Mouse (Mus musculus) forebrain, embryonic 12.5 days (tissue): ENCODE data around the gene Amdhd1. TPM values are rescaled to one million over a fixed set of nuclear protein-coding genes. Genes with fewer than 3 reads are reported as not detected.

Experiments used
- ATAC-seq: fragments of 200-750 bp; cut with Nextera tagmentation; 2 replicates; pipeline ENCODE4 v1.8.0; 2017; ENCODE audit warnings: moderate TSS enrichment; ENCODE audit not compliant: low FRiP score
- H3K27ac ChIP-seq: fragments of 300-500 bp; sonication (generic); 2 replicates; pipeline ENCODE4 v1.5.1; 2016; ENCODE audit warnings: mild to moderate bottlenecking
- H3K27me3 ChIP-seq: fragments of 300-500 bp; sonication (generic); 2 replicates; pipeline ENCODE4 v1.6.1; 2016; ENCODE audit warnings: mild to moderate bottlenecking
- H3K36me3 ChIP-seq: fragments of 300-500 bp; sonication (generic); replicated peaks from 2 replicates; pipeline ENCODE4 v1.6.1; 2016; ENCODE audit warnings: mild to moderate bottlenecking
- H3K4me1 ChIP-seq: fragments of 300-500 bp; sonication (generic); 2 replicates; pipeline ENCODE4 v1.6.1; 2016
- H3K4me2 ChIP-seq: fragments of 300-500 bp; sonication (generic); 2 replicates; pipeline ENCODE4 v1.6.1; 2016; ENCODE audit warnings: mild to moderate bottlenecking, moderate library complexity
- H3K4me3 ChIP-seq: fragments of 300-500 bp; sonication (generic); replicated peaks from 2 replicates; pipeline ENCODE4 v1.5.1; 2016; ENCODE audit warnings: mild to moderate bottlenecking
- H3K9ac ChIP-seq: fragments of 300-500 bp; sonication (generic); 2 replicates; pipeline ENCODE4 v1.6.1; 2016; ENCODE audit warnings: mild to moderate bottlenecking
- H3K9me3 ChIP-seq: fragments of 300-500 bp; sonication (generic); 2 replicates; pipeline ENCODE4 v1.6.1; 2016
- WGBS: fragments of 180-500 bp; shearing (Covaris S2); methylation state at CpG from one replicate; pipeline ENCODE4 v1.1.7; 2016; 5-methylcytosine and 5-hydroxymethylcytosine counted together
- polyA plus RNA-seq: library from polyadenylated mRNA; unstranded; fragments of >200 nt; fragmentation: Nextera tagmentation; extraction: Ambion mirVana; gene quantifications from 2 replicates; pipeline ENCODE4 v1.2.1, GENCODE M21; 2016

Amdhd1 gene
- polyA plus RNA-seq = 0.08 and 0.21 TPM in 2 replicates

DNA sequence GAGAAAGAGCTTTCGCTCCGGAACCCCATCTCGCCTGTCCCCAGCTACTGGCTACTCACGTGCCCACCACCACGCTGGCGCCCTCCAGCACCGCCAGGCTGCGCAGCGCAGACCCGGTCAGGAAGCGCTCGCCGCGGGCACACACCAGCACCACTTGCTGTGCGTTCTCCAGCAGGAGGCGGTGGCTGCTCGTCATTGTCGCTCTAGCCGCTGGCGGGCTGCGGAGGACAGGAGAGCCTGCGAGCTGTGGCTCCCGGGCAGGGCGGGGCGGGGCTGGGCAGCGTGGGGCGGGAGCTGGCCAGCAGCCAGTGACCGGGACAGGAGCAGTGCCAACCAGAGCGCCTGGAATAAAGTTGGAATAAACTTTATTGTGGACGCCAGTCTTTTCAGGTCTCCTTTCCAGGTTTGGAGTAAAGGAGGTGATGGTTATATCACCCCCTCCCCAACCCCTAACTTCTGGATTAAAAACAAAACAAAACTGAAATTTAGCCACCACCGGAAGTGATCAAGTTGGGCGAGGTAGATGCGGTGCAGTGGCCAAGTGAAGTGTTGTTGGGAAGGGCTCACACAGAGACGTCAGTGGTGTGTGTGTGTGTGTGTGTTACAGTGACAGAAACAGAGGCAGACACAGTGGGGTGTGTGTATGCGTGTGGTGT is at the start of gene Amdhd1:
TSS of gene Amdhd1 (minus strand) at position 259 of the 656 bp plus-strand sequence.
- H3K27ac ChIP-seq = no peak within 1 kb of the TSS
- peaks cover 15% of the 10 kb centered on the region for H3K4me1 ChIP-seq
- peaks cover 23% of the 10 kb centered on the region for H3K27me3 ChIP-seq
- WGBS = 5% methylated on average over 34 of the region's 35 CpGs
- H3K4me3 ChIP-seq = peak within 1 kb of the TSS; percentile 40
- peak within 1 kb of the TSS; percentile 77 for H3K4me2 ChIP-seq
- no peaks in the 10 kb centered on the region for H3K36me3 ChIP-seq
- H3K9me3 ChIP-seq = no peaks in the 10 kb centered on the region
- H3K9ac ChIP-seq = peak within 1 kb of the TSS; percentile 50
- ATAC-seq = peak; percentile 93

DNA sequence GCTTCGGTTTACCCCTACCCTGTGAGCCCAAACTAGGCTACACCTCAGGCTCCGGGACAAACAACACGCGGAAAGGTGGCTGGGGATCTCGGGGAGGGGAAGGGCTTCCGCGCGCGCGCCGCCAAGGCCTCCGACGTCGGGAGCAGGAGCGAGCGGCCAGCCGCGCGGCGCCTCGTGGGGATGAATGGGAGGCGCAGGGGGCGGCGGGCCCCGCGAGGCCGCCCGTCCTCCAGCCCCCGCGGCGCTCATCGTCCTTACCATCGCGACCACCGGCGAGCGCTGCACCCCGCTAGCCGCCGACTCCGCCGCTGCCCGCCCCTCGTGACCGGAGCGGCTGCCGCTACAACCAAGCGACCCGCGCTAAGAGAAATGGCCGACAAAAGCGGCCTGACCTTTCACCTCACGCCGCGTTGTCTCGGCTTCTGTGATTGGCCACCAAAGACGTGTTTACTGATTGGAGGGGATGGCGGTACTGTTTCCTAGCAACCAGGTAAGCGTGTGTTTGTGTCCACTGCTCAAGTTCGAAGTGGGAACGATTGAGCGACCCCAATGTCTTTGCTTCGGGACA is 49.5 kb upstream of the Amdhd1 start, which contains the start of gene Snrpf:
TSS of gene Snrpf (minus strand) at position 426 of the 568 bp plus-strand sequence.
- no peaks in the 10 kb centered on the region for H3K9me3 ChIP-seq
- H3K9ac ChIP-seq = peak within 1 kb of the TSS; percentile 87
- H3K36me3 ChIP-seq = peaks cover 34% of the 10 kb centered on the region
- peak within 1 kb of the TSS; percentile 89 for H3K4me2 ChIP-seq
- WGBS = under 1% methylated on average over 61 of the region's 63 CpGs
- peak within 1 kb of the TSS; percentile 83 for H3K4me3 ChIP-seq
- peak within 1 kb of the TSS; percentile 84 for H3K27ac ChIP-seq
- peak; percentile 93 for ATAC-seq
- no peaks in the 10 kb centered on the region for H3K27me3 ChIP-seq
- H3K4me1 ChIP-seq = peaks cover 19% of the 10 kb centered on the region

DNA sequence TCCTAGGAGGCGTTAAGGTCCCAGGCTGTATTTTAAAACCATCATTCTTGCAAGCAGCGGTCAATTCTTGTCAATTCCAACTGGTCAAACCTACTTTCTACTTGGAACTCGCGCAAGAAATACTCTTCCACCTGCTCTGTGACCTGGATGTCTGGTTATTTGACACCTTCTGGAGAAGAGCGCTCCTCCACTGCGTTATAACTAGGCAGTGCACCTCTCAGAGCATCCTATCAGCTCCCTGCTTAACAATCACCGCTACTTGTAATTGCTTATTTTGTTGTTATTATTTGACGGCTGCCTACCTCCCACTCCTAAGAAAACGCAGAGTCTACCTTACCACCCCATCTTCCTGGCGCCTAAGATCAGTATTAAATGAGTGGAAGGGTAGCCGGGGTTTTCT is 49.0 kb upstream of the Amdhd1 start:
- ATAC-seq = no peak
- Histone ChIP-seq H3K9me3 (no peaks in the 10 kb centered on the region), H3K27me3 (no peaks in the 10 kb centered on the region), H3K4me2 (peak overlapping the region; percentile 89), H3K27ac (peak overlapping the region; percentile 84), H3K4me3 (peak overlapping the region; percentile 83), H3K9ac (peak overlapping the region; percentile 87), H3K4me1 (peaks cover 18% of the 10 kb centered on the region), H3K36me3 (peaks cover 35% of the 10 kb centered on the region)
- WGBS = 3% methylated on average over 11 of the region's 11 CpGs

DNA sequence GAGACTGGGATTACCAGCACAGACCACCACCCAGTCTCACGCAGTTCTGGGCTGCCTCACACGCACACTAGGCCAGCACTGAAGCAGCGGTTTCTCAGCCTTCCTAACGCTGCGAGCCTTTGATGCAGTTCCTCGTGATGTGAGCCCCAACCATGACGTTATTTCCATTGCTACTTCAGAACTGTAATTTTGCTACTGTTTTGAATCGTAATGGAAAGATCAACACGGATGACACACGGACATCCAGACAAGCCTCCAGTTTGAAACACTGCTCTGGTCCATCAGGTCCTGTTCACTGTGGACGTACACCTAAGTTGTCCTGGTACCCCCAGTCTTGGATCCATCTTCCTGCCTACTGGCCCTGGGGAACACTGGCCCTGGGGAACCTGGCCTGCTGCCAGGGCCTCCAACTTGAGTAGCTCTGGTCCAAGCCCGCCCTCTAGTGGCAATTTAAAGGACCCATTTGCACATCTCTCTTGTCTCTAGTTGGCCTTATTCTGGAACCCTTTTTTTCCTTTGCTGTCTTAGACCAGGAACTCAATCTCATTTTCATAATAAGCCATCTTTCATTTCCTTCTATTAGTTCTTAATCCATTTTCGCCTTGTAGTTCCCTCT is 37.5 kb upstream of the Amdhd1 start:
- H3K9ac ChIP-seq = no peak overlapping the region
- WGBS = 68% methylated on average over 13 of the region's 13 CpGs
- H3K4me1 ChIP-seq = no peaks in the 10 kb centered on the region
- no peaks in the 10 kb centered on the region for H3K27me3 ChIP-seq
- no peak overlapping the region for H3K4me3 ChIP-seq
- H3K9me3 ChIP-seq = no peaks in the 10 kb centered on the region
- H3K27ac ChIP-seq = no peak overlapping the region
- peak; percentile 51; the same call in 1 of the 2 replicates for ATAC-seq
- H3K36me3 ChIP-seq = peaks cover 12% of the 10 kb centered on the region
- H3K4me2 ChIP-seq = no peak overlapping the region

DNA sequence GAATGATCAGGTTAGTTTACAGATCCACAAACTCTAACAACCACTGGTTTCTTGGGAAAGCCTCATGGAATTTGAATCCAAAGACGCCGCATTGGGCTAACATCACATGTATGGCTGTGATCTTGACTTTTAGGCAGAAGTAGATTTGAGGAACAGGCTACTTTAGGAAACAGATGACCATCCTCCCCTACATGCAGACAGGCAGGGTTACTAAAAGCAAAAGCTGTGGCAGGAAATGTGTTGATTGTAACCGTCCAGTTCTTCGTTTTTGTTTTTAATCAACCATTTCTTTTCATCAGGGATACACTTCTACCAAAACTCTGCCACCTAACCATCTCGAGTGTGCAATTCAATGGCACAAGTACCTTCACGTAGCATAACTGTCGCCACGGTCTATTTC is 36.1 kb upstream of the Amdhd1 start:
- peaks cover under 1% of the 10 kb centered on the region; the same call in 1 of the 2 replicates for H3K36me3 ChIP-seq
- no peak overlapping the region for H3K4me3 ChIP-seq
- H3K4me1 ChIP-seq = no peaks in the 10 kb centered on the region
- H3K4me2 ChIP-seq = no peak overlapping the region
- no peak overlapping the region for H3K27ac ChIP-seq
- H3K9ac ChIP-seq = no peak overlapping the region
- ATAC-seq = no peak
- H3K27me3 ChIP-seq = no peaks in the 10 kb centered on the region
- H3K9me3 ChIP-seq = no peaks in the 10 kb centered on the region
- WGBS = 91% methylated on average over 8 of the region's 8 CpGs

DNA sequence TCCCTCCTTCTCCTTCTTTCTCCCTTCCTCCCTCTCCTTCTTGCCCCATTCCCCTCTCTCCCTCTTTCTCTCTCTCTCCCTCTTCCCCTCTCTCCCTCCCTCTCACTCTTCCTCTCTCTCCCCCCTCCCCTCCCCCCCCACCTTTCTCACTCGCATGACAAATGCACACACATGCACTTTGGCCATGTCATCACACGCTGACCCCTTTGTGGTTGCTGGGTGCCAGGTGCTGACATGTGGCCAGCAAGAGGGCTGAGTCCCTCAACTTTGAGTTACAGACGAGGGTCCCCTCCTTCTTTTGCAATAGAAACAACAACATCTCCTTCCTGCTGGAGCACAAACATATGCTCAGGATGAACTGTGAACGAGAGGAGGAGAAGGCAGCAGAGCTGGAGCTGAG is 35.1 kb upstream of the Amdhd1 start:
- Histone ChIP-seq H3K27ac (no peak overlapping the region), H3K4me1 (no peaks in the 10 kb centered on the region), H3K9ac (no peak overlapping the region), H3K4me3 (no peak overlapping the region), H3K36me3 (no peaks in the 10 kb centered on the region; the same call in 1 of the 2 replicates), H3K9me3 (no peaks in the 10 kb centered on the region), H3K27me3 (no peaks in the 10 kb centered on the region), H3K4me2 (no peak overlapping the region)
- 69% methylated on average over 4 of the region's 4 CpGs for WGBS
- no peak for ATAC-seq

DNA sequence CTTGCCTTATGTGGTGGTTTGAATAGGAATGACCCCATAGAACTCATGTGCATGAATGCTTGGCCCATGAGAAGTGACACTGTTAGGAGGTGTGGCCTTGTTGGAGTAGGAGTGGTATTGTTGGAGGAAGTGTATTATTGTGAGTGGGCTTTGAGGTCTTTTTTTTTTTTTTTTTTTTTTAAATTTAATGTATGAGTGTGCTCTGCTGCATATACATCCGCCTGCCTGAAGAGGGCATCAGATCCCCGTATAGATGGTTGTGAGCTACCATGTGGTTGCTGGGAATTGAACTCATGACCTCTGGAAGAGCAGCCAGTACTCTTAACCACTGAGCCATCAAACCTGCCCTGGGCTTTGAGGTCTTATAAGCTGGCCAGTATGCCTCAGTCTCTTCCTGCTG is 32.4 kb upstream of the Amdhd1 start:
- H3K4me3 ChIP-seq = no peak overlapping the region
- H3K36me3 ChIP-seq = no peaks in the 10 kb centered on the region
- WGBS = 61% methylated on average over 2 of the region's 2 CpGs
- H3K27ac ChIP-seq = no peak overlapping the region
- H3K4me1 ChIP-seq = no peaks in the 10 kb centered on the region
- H3K9me3 ChIP-seq = no peaks in the 10 kb centered on the region
- no peak overlapping the region for H3K4me2 ChIP-seq
- H3K9ac ChIP-seq = no peak overlapping the region
- H3K27me3 ChIP-seq = no peaks in the 10 kb centered on the region
- ATAC-seq = no peak

DNA sequence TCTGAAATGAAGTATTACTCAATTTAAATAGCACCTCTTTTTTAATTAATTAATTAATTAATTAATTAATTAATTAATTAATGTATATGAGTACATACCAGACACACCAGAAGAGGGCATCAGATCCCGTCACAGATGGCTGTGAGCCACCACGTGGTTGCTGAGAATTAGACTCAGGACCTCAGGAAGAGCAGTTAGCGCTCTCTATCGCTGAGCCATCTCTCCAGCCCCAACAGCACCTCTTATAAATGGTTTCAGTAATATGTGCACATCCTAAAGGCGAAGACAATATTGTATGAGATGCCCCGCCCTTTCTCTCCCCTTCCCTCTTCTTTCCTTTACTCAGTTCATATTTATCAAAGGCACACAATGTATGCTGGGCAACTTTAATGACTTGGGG is 28.8 kb upstream of the Amdhd1 start:
- H3K27me3 ChIP-seq = no peaks in the 10 kb centered on the region
- H3K27ac ChIP-seq = no peak overlapping the region
- no peak overlapping the region for H3K9ac ChIP-seq
- no peak overlapping the region for H3K4me2 ChIP-seq
- no peak overlapping the region for H3K4me3 ChIP-seq
- ATAC-seq = no peak
- H3K4me1 ChIP-seq = no peaks in the 10 kb centered on the region
- WGBS = 88% methylated on average over 6 of the region's 6 CpGs
- H3K9me3 ChIP-seq = no peaks in the 10 kb centered on the region
- no peaks in the 10 kb centered on the region for H3K36me3 ChIP-seq

DNA sequence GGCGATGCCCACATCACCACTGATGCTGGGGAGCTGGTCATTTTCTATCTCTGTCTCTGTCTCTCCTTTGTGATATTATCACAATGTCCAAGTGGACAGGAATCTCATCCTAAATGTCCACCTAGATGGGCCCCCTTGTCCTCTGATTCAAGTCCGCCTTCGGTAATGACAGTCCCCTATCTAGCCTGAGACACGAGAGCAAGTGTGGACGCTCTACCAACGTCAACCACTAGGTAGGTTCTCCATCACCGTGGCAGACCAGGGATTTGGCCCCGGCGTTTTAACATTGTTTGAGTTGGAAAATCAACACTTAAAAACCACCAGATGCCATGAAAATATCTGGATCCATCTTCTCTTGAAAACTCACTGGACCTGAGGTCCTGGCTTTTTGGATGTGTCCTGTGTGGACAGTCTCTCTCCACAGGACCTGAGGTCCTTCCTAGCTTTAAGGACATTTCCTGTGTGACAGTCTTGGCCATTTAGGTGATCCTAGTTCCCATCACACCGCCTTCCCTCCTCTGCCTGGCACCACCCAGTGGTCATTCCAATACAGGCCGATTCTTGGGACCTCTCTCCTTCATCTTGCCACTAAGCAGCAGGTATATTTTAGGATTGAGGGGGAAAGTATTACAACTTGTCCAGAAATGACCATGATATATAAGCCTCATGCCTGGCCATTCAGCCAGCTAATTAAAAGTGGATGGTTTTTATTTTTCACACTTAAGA is 28.2 kb upstream of the Amdhd1 start:
- H3K9me3 ChIP-seq = no peaks in the 10 kb centered on the region
- no peak overlapping the region for H3K4me3 ChIP-seq
- 89% methylated on average over 11 of the region's 11 CpGs for WGBS
- no peak overlapping the region for H3K4me2 ChIP-seq
- H3K4me1 ChIP-seq = no peaks in the 10 kb centered on the region
- H3K27ac ChIP-seq = no peak overlapping the region
- no peaks in the 10 kb centered on the region for H3K27me3 ChIP-seq
- ATAC-seq = no peak
- H3K9ac ChIP-seq = no peak overlapping the region
- no peaks in the 10 kb centered on the region for H3K36me3 ChIP-seq

DNA sequence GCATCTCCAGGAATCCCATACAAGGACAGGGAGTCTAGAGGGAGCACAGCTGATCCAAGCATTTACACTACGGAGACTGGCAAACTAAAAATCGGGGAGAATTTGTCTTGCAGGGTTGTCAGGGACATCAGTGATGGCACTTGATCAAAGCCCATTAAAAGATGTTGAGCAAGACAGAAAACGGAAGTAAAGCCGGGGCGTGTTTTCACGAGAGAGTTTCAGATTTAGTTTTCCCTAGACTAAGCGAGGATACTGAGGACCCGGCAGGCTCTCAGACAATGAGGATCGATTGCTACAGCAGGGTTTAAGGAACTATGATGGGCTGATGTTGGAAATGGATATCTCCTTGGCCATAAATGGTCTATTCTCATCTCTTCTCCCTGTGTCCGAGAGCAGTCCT is 27.2 kb upstream of the Amdhd1 start:
- WGBS = 94% methylated on average over 10 of the region's 10 CpGs
- no peaks in the 10 kb centered on the region for H3K36me3 ChIP-seq
- no peaks in the 10 kb centered on the region for H3K9me3 ChIP-seq
- no peak overlapping the region for H3K9ac ChIP-seq
- H3K4me1 ChIP-seq = no peaks in the 10 kb centered on the region
- H3K27ac ChIP-seq = no peak overlapping the region
- H3K27me3 ChIP-seq = no peaks in the 10 kb centered on the region
- H3K4me2 ChIP-seq = no peak overlapping the region
- ATAC-seq = no peak
- H3K4me3 ChIP-seq = no peak overlapping the region

DNA sequence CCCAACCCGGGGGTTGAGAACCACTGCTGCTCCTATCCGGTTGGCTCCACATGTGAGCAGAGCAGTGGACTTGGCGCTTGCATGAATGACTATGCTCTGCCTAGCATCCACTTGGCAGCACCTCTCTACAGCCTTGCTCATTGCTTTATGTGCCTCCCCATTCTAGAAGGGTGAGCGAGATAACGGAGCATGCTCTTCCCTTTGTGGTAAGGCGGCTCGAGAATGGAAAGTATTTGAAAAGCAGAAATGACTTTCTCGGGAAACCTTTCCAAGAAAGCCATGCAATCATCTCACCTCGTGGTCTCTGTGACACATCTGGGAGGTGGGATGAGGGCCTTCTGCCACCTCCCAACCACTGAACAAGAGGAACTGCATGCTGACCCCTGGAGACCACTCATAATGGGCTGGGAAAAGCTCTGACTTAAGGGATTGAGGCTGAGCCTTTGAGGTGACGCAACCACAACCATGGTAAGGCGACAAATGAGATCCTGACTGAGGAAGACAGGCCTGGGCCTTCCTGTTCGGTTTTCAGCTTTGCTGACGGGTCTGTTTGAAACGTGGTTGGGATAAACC is 24.8 kb upstream of the Amdhd1 start:
- ATAC-seq = no peak
- no peaks in the 10 kb centered on the region for H3K4me1 ChIP-seq
- no peaks in the 10 kb centered on the region for H3K9me3 ChIP-seq
- H3K27ac ChIP-seq = no peak overlapping the region
- no peaks in the 10 kb centered on the region for H3K27me3 ChIP-seq
- no peaks in the 10 kb centered on the region for H3K36me3 ChIP-seq
- 89% methylated on average over 14 of the region's 14 CpGs for WGBS
- H3K4me2 ChIP-seq = no peak overlapping the region
- H3K9ac ChIP-seq = no peak overlapping the region
- no peak overlapping the region for H3K4me3 ChIP-seq

DNA sequence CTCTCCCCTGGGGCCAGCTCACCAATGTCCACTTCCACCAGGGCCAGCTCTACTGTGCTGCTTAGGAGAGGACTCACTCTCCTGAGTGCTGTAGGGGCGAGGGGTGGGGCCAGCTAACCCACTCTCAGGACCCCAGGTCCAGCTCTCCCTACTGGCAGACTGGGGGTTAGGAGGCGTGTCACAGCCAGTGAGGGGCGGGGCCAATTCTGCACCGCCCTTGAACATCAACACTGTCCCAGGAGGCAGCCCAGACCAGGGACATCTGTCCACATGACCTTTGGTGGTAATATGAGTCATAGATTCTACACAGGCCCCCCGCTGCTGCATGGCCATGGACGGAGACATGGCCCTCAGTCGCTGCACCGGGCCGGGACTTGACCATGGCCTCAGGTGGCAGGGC is 20.0 kb upstream of the Amdhd1 start:
- Histone ChIP-seq H3K4me2 (no peak overlapping the region), H3K27me3 (no peaks in the 10 kb centered on the region), H3K36me3 (no peaks in the 10 kb centered on the region), H3K4me1 (no peaks in the 10 kb centered on the region), H3K27ac (no peak overlapping the region), H3K9ac (no peak overlapping the region), H3K4me3 (no peak overlapping the region), H3K9me3 (no peaks in the 10 kb centered on the region)
- no peak for ATAC-seq
- WGBS = 55% methylated on average over 9 of the region's 9 CpGs
